Mouse (Mus musculus) brain, embryonic 18.5 days (tissue): ENCODE results near the gene Mindy4.

ENCODE experiments used
- DNase-seq: peaks from one replicate; pipeline ENCODE4 v3.0.0-alpha.2; 2012; ENCODE audit warnings: low read depth, low spot score

The Mindy4 gene

DNA sequence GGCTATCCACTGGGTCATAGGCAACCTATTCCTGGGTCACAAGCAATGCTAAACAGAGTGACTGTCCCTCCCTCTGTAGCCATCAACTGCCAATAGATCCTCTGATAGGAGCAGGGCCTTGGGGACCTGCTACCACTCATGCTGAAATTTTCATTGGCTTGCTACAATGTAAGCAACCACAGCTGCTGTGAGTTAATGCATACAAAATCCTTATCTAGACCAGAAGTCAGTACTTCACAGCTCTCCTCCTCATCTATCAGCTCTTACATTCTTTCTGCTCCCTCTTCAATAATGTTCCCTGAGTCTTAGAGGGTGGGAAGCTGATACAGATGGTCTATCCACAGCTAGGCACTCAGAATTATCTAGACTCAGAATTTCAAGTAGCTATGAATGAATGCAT is 163.9 kb downstream of the Mindy4 start:
- DNase-seq = no peak
